Mouse (Mus musculus): Measurements from ENCODE around the gene Gm266.

- no peak for TF ChIP-seq POLR2A (IDR thresholded peaks at IDR 0.05; ENCODE audit: low read depth, low read length)
- TF ChIP-seq CTCF (IDR thresholded peaks at IDR 0.05; ENCODE audit: borderline replicate concordance, insufficient read depth, low read length), result no peak
These were observed 6.7 kb downstream of the Gm266 start for GRCm38 (mm10) chr12:111478924-111479323.
